Mouse (Mus musculus): ENCODE results near the gene Gnaz.

DNA sequence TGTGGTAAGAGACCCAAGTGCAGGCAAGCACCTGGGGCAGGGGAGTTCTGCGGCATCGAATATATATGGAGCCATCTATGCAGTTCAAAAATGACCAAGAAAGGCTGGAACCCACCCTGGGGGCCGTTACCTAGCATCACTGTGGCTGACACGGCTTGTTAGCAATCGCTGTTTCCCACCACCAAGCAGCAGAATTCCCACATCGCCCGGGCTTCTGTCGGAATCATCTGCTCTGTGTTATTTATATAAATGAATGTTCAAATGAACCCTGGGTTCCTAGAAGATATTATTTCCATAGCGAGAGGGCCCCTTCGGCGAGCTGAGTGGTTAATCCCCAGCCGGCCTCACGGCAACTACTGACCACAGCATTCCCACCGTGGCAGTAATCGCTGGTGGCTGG lies 43.7 kb downstream of the Gnaz start:
- TF ChIP-seq POLR2AphosphoS5 (IDR thresholded peaks at IDR 0.05; ENCODE audit: insufficient replicate concordance, low read depth, low read length) (no peak), GATA2 (IDR thresholded peaks at IDR 0.05; ENCODE audit: borderline replicate concordance, low read depth, low read length) (no peak)
